Mouse (Mus musculus): ENCODE measurements around the gene Pgap3.

GRCm38 (mm10) chr11:98413731-98414130 lies 13.4 kb upstream of the Pgap3 start:
- TF ChIP-seq POLR2A (IDR thresholded peaks at IDR 0.05; ENCODE audit: borderline replicate concordance, extremely low read depth, low read depth, low read length) = no peak
- no peak for TF ChIP-seq CTCF (IDR thresholded peaks at IDR 0.05; ENCODE audit: insufficient read depth, low read length)
